In the genomic region with DNA sequence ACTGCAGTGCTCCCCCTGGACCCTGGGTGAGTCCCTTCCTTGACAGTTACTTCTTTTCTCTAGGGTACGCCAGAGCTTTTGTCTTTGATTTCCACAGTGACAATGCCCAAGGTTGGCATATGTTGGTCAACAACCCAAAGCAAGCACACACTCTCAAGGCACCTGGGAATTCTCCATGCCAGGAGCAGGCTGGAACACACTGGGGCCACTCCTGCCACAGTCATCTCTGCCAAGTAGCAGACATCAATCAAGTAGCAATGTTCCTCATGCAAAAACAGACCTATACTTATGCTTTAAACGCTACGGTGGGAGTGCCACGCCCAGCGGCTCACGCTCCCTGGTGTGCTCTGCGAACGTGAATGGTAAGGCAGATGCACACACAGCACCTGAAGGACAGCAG, we compare ENCODE assay signal across 18 mouse cellular contexts. TPM values are rescaled to one million over a fixed set of nuclear protein-coding genes. Genes with fewer than 3 reads are reported as not detected.
A peak's percentile ranks its signal among the peaks of the same experiment; 100 is the strongest.
DNase-seq lines count a peak whose midpoint lies in the region.
"Had no signal": no experiment of that assay in that cellular context is flagged by ENCODE, and none has a peak within 500 bp of the region (broad histone marks: within the 10 kb centered on the region; RNA-seq: fewer than 3 reads in every experiment).

No protein-coding gene starts in this region.

- DNase-seq in cerebellum, adult 9-11 months: peak; percentile 39
- no peak for DNase-seq in cerebellum, postnatal 4 days (ENCODE audit: low spot score in 2 of 2)
- DNase-seq in heart, adult 11 months: peak; percentile 83
- no peak for DNase-seq in heart, postnatal 4 days
- peak; percentile 63 for DNase-seq in brain, adult 2 months (ENCODE audit: low read depth, low spot score)
- no peak for DNase-seq in kidney, postnatal 14 days
- DNase-seq: adrenal gland, adult 8-10 months; cerebellum, adult 8-10 months; forebrain, postnatal 0 days; gastrocnemius, adult 2 months; gastrocnemius, postnatal 14 days; heart, adult 18-20 months; heart, postnatal 10 days; heart, postnatal 36 days; kidney, adult 18-20 months had no signal

RNA-seq across cellular contexts. Expression of a gene that starts 13.0 kb away (rescaled TPM):
- total RNA-seq in heart, postnatal 4 days (2021): 10 to 100 TPM; 53.6 to 55.5 TPM

RNA-seq across cellular contexts. Expression of a gene that starts 14.9 kb away (rescaled TPM):
- total RNA-seq in heart, postnatal 4 days (2021): under 1 TPM in 1 of 2 experiments, not detected in 1; 0.05 TPM
- total RNA-seq: common myeloid progenitor, adult 5-6 weeks; forebrain, postnatal 0 days; gastrocnemius, postnatal 14 days; heart, postnatal 10 days; hindbrain, postnatal 0 days; MEL had no signal

RNA-seq across cellular contexts. Expression of a gene that starts 47.1 kb away (rescaled TPM):
- 10 to 100 TPM; 52.8 to 55.5 TPM for total RNA-seq in heart, postnatal 4 days (2021)

RNA-seq across cellular contexts. Expression of a gene that starts 49.8 kb away (rescaled TPM):
- 1 to 10 TPM; 4.6 to 5.1 TPM for total RNA-seq in heart, postnatal 4 days (2021)

Comparison
In these comparisons a context has a peak if more than half of its experiments do, and no peak if none do; other contexts are left out.
1. DNase-seq: peak in cerebellum, adult 9-11 months (single experiment), heart, adult 11 months (single experiment) and brain, adult 2 months (single experiment); none in cerebellum, postnatal 4 days (0 of 2), heart, postnatal 4 days (single experiment) and kidney, postnatal 14 days (single experiment).